Mouse (Mus musculus): Measurements from ENCODE around the gene Strip1.

GRCm38 (mm10) chr3:107608808-107609207 lies 22.7 kb downstream of the Strip1 start:
- no peak for TF ChIP-seq POLR2A (IDR thresholded peaks at IDR 0.05; ENCODE audit: low read depth, low read length)
- no peak for TF ChIP-seq CTCF (conservative IDR thresholded peaks at IDR 0.05; ENCODE audit: insufficient read depth, insufficient read length, low read depth, low read length)

All from kidney, adult 2 months (tissue).